Mouse (Mus musculus): ENCODE data around the gene Gbx2.

The Gbx2 gene

DNA sequence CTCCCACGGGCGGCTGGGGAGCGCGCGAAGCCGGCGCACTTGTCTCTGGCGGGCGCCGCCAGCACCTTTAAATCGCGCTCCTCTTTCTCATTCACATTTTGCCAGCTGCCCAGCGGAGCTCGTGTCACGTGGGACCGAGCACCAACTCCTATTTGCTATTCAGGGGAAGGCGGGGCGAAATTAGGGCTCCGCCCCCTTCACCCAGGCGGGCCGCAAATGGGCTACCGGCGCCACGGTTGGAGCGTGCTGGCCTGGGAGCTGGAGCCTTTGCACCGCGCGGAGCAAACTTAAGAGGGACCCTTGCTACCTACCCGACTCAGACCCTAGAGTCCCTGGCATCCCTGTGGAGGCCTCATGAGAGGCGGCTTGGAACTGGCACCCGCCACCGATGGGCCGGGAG is at the start of gene Gbx2:
TSS of gene Gbx2 (minus strand) at position 60 of the 400 bp plus-strand sequence.
- DNase-seq (ENCODE audit: inconsistent age in 2 of 2, low spot score in 1 of 2): peak; percentile 30 to 73

DNA sequence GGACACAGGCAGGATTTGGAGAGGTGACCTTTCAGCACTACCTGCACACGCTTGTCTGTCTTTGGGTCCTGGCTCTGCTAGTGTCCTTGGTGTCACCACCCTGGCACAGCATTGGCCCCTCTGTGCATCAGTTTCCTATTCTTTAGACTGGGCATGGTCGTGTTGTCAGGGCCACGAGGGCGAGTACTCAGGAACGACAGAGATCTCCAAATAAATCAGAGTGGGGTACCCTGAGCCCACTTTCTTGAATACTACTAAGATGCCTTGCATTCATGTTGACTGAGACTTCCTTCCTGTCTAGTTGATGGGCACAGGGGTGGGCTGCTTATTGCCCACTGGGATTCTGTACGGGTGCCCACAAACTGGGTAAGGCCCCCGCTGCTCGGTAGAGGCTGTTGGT is 46.3 kb upstream of the Gbx2 start:
- DNase-seq (ENCODE audit: inconsistent age in 2 of 2, low spot score in 1 of 2): no peak

GRCm38 (mm10) chr1:89976411-89976810 is 45.4 kb upstream of the Gbx2 start:
- no peak for DNase-seq (ENCODE audit: inconsistent age in 2 of 2, low spot score in 1 of 2)

DNA sequence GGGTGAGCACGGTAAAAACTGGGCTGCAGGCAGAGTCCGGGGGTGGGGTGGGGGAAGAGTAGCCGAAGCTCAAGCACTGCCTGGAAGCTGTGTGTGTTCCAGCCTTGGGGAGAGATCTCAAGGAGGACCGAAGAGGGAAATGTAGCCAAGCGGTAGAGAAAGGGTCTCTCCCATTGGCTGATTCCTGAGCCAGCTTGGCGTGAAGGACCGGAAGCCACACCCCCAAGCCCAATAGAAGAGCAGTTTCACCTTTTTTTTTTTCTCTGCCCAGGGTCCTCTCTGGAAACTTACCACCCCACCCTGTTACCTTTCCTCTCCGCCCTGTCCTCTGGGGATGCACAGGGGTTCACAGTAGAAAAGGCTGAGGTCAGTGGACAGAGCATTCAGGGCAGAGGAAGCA is 43.6 kb upstream of the Gbx2 start:
- DNase-seq (ENCODE audit: inconsistent age in 2 of 2, low spot score in 1 of 2): no peak

DNA sequence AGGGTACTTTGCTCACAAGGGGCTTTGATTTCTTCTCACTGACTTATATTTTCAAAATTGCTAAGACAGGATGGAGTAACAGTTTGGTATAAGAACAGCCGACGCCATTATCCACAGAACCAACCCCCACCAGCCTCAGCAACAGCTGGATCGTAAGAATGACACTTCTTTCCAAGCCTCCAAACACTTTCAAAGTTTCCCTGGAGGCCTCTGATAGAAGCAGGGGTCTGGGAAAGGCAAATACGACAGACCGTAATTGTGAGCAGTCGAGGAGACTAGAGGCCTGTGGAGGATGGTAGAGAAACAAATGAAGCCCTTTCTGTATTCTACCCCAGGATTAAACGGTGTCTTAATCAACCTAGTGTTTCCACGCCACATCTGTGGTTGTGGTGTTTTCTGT is 40.9 kb upstream of the Gbx2 start:
- DNase-seq (ENCODE audit: inconsistent age in 2 of 2, low spot score in 1 of 2): no peak

DNA sequence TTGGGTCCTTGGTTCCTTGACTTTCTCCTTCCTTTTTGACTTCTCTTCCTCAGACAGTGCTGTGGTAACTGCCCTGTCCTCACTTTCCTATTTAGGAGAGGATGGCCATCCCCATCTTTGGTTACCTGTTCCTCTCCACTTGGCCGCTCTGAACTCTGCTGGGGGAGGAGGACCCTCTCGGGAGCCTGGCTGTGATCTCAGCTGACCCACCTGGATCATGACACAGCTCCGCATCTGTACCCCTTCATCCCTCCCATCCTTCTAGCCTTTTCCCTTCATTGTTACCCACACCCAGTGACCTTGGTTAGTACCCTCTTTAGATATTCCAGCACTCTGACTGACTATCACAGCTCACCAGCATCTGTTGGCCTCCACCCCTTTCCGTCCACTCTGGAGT is 38.7 kb upstream of the Gbx2 start:
- DNase-seq (ENCODE audit: inconsistent age in 2 of 2, low spot score in 1 of 2): no peak

GRCm38 (mm10) chr1:89969072-89969713 is 38.2 kb upstream of the Gbx2 start:
- DNase-seq (ENCODE audit: inconsistent age in 2 of 2, low spot score in 1 of 2): peak in 1 of 2 experiments; percentile 23

GRCm38 (mm10) chr1:89968111-89968851 is 37.3 kb upstream of the Gbx2 start:
- peak in 1 of 2 experiments; percentile 38 for DNase-seq (ENCODE audit: inconsistent age in 2 of 2, low spot score in 1 of 2)

- no peak for DNase-seq (ENCODE audit: inconsistent age in 2 of 2, low spot score in 1 of 2)
Measured at GRCm38 (mm10) chr1:89967585-89967984, 36.6 kb upstream of the Gbx2 start.

DNA sequence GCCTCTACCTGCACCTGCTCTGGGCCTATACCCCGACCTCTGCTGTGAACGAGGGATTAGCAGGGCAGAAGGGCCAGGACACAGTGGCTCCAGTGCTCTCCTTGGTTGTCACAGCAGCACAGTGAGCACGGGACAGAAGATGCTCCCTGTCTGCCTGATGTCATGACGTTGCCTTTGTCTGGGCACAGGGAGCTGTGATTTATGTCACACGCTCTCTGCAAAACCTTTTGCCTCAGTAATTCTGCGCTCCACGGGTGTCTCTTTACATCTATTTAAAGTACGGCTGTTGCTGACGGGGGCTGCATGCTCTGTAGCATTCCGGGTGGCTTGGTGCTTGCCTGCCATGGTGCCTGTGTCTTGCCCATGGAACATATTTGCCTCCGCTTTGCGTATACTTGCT is 33.4 kb upstream of the Gbx2 start:
- no peak for DNase-seq (ENCODE audit: inconsistent age in 2 of 2, low spot score in 1 of 2)

DNA sequence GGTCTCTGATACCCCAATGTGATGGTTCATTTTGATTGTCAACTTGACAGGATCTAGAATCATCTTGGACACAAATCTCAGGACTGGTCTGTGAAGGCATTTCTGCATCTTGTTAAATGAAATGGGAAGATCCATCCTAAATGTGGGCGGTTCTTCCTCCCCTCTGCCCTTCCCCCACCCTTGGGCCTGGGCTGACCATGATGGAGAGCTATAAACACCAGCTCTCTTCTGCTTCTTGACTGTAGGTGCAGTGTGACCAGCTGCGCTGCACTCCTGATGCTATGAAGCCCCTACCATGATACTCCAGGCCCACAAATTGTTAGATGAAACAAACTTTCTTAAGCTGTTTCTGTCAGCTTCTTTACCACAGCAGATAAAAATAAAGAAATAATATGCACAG is 32.3 kb upstream of the Gbx2 start:
- DNase-seq (ENCODE audit: inconsistent age in 2 of 2, low spot score in 1 of 2): no peak

- no peak for DNase-seq (ENCODE audit: inconsistent age in 2 of 2, low spot score in 1 of 2)
Measured at GRCm38 (mm10) chr1:89962092-89962491, 31.1 kb upstream of the Gbx2 start.

GRCm38 (mm10) chr1:89959393-89959792 is 28.4 kb upstream of the Gbx2 start:
- no peak for DNase-seq (ENCODE audit: inconsistent age in 2 of 2, low spot score in 1 of 2)

- DNase-seq (ENCODE audit: inconsistent age in 2 of 2, low spot score in 1 of 2): peak; percentile 66 to 90
Measured at GRCm38 (mm10) chr1:89943202-89943601, 12.2 kb upstream of the Gbx2 start.

GRCm38 (mm10) chr1:89942395-89942976 is 11.5 kb upstream of the Gbx2 start:
- peak in 1 of 2 experiments; percentile 27 for DNase-seq (ENCODE audit: inconsistent age in 2 of 2, low spot score in 1 of 2)

GRCm38 (mm10) chr1:89941701-89942381 is 10.9 kb upstream of the Gbx2 start:
- peak in 1 of 2 experiments; percentile 49 for DNase-seq (ENCODE audit: inconsistent age in 2 of 2, low spot score in 1 of 2)

DNA sequence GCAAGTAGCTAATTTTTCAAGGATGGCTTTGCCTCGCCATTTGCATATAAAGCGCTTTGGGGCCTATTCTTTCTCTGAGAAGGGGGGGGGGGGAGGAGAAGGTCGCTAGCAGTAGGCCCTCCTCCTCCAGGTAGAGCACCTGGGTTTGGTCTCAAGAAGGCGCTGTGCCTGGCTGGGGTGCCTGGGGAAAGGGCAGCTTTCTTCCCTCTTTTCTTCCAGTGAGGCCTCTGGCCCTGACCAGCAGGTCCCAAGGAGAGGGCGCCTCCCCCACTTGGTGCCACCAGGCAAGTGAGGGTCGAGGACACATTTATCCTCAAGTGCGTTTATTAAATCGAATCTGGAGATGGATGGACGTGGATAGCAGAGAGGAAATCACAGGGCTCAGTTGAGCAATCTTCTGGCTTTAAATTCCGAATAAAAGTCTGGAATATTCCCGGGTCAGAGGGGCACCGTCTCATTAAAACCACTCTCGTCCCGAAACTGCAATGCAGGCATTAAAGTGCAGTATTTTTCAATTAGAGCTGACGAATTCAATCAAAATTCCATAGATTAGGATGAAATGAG is 10.1 kb upstream of the Gbx2 start:
- peak in 1 of 2 experiments; percentile 23 for DNase-seq (ENCODE audit: inconsistent age in 2 of 2, low spot score in 1 of 2)

- DNase-seq (ENCODE audit: inconsistent age in 2 of 2, low spot score in 1 of 2): peak; percentile 56 to 85
Measured at GRCm38 (mm10) chr1:89939981-89940726, 9.2 kb upstream of the Gbx2 start.

DNA sequence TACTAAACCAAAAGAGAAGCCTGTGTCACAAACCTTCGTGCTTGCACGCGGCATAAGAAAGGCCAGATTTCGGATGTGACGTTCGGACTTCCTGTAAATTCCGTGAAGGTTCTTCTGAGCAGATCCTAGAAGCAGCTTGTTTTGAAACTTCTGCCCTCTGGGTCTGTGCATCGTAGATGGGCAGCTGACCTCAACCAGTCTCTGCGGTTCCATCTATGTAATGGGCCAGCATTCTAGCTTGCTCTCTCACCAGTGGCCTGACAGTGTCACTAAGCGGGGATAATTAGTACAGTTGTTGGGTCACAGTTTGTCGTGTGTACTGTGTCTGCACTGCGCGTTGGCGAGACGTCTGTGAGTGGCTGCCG is 8.6 kb upstream of the Gbx2 start:
- no peak for DNase-seq (ENCODE audit: inconsistent age in 2 of 2, low spot score in 1 of 2)

- DNase-seq (ENCODE audit: inconsistent age in 2 of 2, low spot score in 1 of 2): no peak
Measured at GRCm38 (mm10) chr1:89938884-89939595, 8.1 kb upstream of the Gbx2 start.

Measured in adrenal gland, adult (tissue).